Mouse (Mus musculus) lung, postnatal 0 days (tissue): Measurements from ENCODE around the gene Fggy.

Experiments
- CTCF ChIP-seq: IDR thresholded peaks from 2 replicates; pipeline ENCODE4 v1.5.1; 2016; ENCODE audit warnings: antibody characterized with exemption, mild to moderate bottlenecking
- EP300 ChIP-seq: IDR thresholded peaks from 2 replicates; pipeline ENCODE4 v1.6.1; 2016; ENCODE audit warnings: antibody characterized with exemption, mild to moderate bottlenecking, control low read depth

DNA sequence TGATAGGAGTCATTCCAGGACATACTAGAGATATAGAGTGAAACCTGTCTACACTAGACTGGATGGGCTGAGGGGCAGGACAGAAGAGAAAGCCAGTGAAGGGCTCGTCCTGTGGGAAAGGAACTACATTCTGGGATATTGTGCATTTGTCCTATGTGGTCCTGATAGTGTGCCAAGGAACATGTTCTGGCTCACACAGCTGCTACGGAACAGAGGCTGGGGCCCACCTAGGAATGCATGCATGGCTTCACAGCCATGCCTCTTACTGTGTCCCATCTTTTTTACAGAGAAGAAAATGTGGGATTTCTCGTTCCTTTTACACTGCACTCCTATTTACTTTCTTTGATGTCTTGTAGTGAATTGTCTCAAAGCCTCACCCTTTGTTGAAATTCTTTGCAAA, 80.8 kb downstream of the Fggy start:
- no peak for TF ChIP-seq CTCF
- no peak for TF ChIP-seq EP300
